Comparison of ENCODE assay signal across 10 mouse cellular contexts in the genomic region with DNA sequence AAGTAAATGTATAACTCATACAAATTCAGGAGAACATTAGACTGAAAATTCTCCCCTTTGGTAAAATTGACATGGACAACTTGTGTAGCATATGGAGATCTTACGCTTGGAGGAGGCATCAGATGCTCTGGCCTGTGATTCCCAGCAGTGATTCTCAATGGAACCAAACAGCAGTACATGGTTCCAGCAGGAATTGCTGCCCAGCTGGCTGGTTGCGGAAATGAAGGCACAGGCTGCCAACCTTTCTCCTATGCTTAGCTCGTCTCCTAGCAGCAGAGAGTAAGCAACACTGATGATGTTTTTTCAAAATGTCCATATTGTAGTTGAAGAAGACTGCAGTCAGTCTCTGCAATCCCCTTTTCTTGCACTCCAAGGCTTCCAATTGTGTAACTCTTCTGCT.
DNase-seq lines count a peak whose midpoint lies in the region; ATAC-seq and TF ChIP-seq lines count a peak whose summit lies in the region.
"Had no signal": no experiment of that assay in that cellular context is flagged by ENCODE, and none has a peak within 500 bp of the region (broad histone marks: within the 10 kb centered on the region; RNA-seq: fewer than 3 reads in every experiment).

No protein-coding gene starts in this region.

- H3K9ac ChIP-seq in midbrain, embryonic 15.5 days: no peak overlapping the region

- peak; percentile 73 for DNase-seq in brain, embryonic 14.5 days (ENCODE audit: low read depth)
- DNase-seq in cerebellum, adult 11 months: peak; percentile 24
- peak; percentile 1 to 13 for DNase-seq in frontal cortex, adult 2 months (ENCODE audit: extremely low spot score in 1 of 2, low spot score in 1 of 2)
- peak; percentile 17 to 19 for DNase-seq in left cerebral cortex, postnatal 10 days (ENCODE audit: extremely low spot score in 1 of 2, low spot score in 2 of 2)
- DNase-seq in yolk sac, embryonic 10.5 days (ENCODE audit: low spot score): no peak
- no peak for DNase-seq in heart, embryonic 10.5 days (ENCODE audit: low spot score)
- DNase-seq: heart, adult 2 months; kidney, adult 9 months had no signal

- H3K27ac ChIP-seq in midbrain, embryonic 15.5 days: no peak overlapping the region
- no peak overlapping the region for H3K27ac ChIP-seq in heart, embryonic 10.5 days
- H3K27ac ChIP-seq: heart, adult 2 months; hindbrain, embryonic 10.5 days had no signal

- intact Hi-C loops in left cerebral cortex, postnatal 10 days (cut with DNase I): no loop called here

- H3K36me3 ChIP-seq in midbrain, embryonic 15.5 days (replicated peaks): no peaks in the 10 kb centered on the region
- H3K36me3 ChIP-seq in heart, embryonic 10.5 days: no peaks in the 10 kb centered on the region
- H3K36me3 ChIP-seq: hindbrain, embryonic 10.5 days had no signal

- H3K4me3 ChIP-seq in midbrain, embryonic 15.5 days: no peak overlapping the region
- no peak overlapping the region for H3K4me3 ChIP-seq in heart, embryonic 10.5 days
- H3K4me3 ChIP-seq: heart, adult 2 months; hindbrain, embryonic 10.5 days had no signal

- no peaks in the 10 kb centered on the region for H3K9me3 ChIP-seq in midbrain, embryonic 15.5 days
- H3K9me3 ChIP-seq in heart, embryonic 10.5 days: no peaks in the 10 kb centered on the region
- H3K9me3 ChIP-seq: hindbrain, embryonic 10.5 days had no signal

- WGBS in midbrain, embryonic 15.5 days: 80% methylated on average over 3 of the region's 3 CpGs
- 82% methylated on average over 3 of the region's 3 CpGs for WGBS in heart, embryonic 10.5 days

- H3K27me3 ChIP-seq in midbrain, embryonic 15.5 days (replicated peaks): no peaks in the 10 kb centered on the region
- H3K27me3 ChIP-seq in heart, embryonic 10.5 days (ENCODE audit: insufficient read depth, poor library complexity, severe bottlenecking): no peaks in the 10 kb centered on the region

- H3K4me2 ChIP-seq in midbrain, embryonic 15.5 days: no peak overlapping the region

- no peak for ATAC-seq in midbrain, embryonic 15.5 days (replicated peaks)

- no peak for TF ChIP-seq POLR2A in brain, embryonic 14.5 days (IDR thresholded peaks at IDR 0.05; ENCODE audit: borderline replicate concordance, extremely low read depth, insufficient read depth, insufficient read length, poor library complexity, severe bottlenecking)

- H3K4me1 ChIP-seq in midbrain, embryonic 15.5 days: no peaks in the 10 kb centered on the region
- no peaks in the 10 kb centered on the region for H3K4me1 ChIP-seq in heart, embryonic 10.5 days
- H3K4me1 ChIP-seq: hindbrain, embryonic 10.5 days had no signal

- no peak for TF ChIP-seq CTCF in brain, embryonic 14.5 days (IDR thresholded peaks at IDR 0.05; ENCODE audit: borderline replicate concordance, extremely low read depth, insufficient read depth, insufficient read length)

Comparison
In these comparisons a context has a peak if more than half of its experiments do, and no peak if none do; other contexts are left out.
1. DNase-seq: peak in brain, embryonic 14.5 days (single experiment), cerebellum, adult 11 months (single experiment), frontal cortex, adult 2 months (2 of 2) and left cerebral cortex, postnatal 10 days (2 of 2); none in yolk sac, embryonic 10.5 days (single experiment) and heart, embryonic 10.5 days (single experiment).